Mouse (Mus musculus) stomach, postnatal 0 days (tissue): ENCODE data around the gene Fam104a.

Source experiments
- CTCF ChIP-seq: IDR thresholded peaks from 2 replicates; pipeline ENCODE4 v1.5.1; 2016; ENCODE audit warnings: antibody characterized with exemption, low read depth, mild to moderate bottlenecking, moderate library complexity
- EP300 ChIP-seq: optimal IDR thresholded peaks from 2 replicates; pipeline ENCODE3; 2016; ENCODE audit warnings: antibody characterized with exemption

DNA sequence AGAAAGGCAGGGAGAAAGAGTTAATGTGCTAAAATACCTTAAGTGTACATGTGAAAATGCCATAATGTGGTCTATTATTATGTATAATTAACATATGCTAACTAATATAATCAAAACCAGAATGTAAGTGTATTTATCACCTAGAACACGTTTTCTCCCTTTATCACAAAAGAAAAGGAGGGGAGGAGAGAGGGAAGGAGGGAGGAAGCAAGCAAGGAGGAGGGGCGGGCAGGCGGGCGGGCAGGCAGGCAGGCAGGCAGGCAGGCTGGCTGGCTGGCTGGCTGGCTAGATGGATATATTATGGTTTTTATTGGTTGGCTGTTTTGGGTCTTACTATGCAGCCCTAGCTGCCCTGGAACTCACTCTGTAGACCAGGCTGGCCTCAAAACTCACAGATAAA, 14.2 kb downstream of the Fam104a start:
- TF ChIP-seq CTCF (no peak), EP300 (no peak)
